Comparison of ENCODE assay signal across 30 mouse cellular contexts in genomic region chr19:16484671-16485070, GRCm38 (mm10). TPM values are rescaled to one million over a fixed set of nuclear protein-coding genes. Genes with fewer than 3 reads are reported as not detected.
DNase-seq lines count a peak whose midpoint lies in the region; ATAC-seq and TF ChIP-seq lines count a peak whose summit lies in the region.
"Had no signal": no experiment of that assay in that cellular context is flagged by ENCODE, and none has a peak within 500 bp of the region (broad histone marks: within the 10 kb centered on the region; RNA-seq: fewer than 3 reads in every experiment).

No protein-coding gene starts in this region.

- H3K36me3 ChIP-seq in intestine, embryonic 15.5 days = no peaks in the 10 kb centered on the region
- H3K36me3 ChIP-seq in intestine, postnatal 0 days (ENCODE audit: control insufficient read depth, insufficient read depth) = no peaks in the 10 kb centered on the region
- H3K36me3 ChIP-seq in stomach, postnatal 0 days (ENCODE audit: control insufficient read depth, insufficient read depth, low read length) = no peaks in the 10 kb centered on the region
- H3K36me3 ChIP-seq in hindbrain, postnatal 0 days (ENCODE audit: insufficient read depth, low read length) = no peaks in the 10 kb centered on the region
- H3K36me3 ChIP-seq: embryonic facial prominence, embryonic 12.5 days; hindbrain, embryonic 10.5 days; hindbrain, embryonic 15.5 days; liver, embryonic 12.5 days; midbrain, embryonic 15.5 days; neural tube, embryonic 15.5 days had no signal

- H3K4me1 ChIP-seq in intestine, embryonic 15.5 days (replicated peaks) = no peaks in the 10 kb centered on the region
- H3K4me1 ChIP-seq in intestine, postnatal 0 days (replicated peaks; ENCODE audit: control insufficient read depth, insufficient read depth, low read length) = no peaks in the 10 kb centered on the region
- H3K4me1 ChIP-seq in stomach, postnatal 0 days (replicated peaks; ENCODE audit: control insufficient read depth, insufficient read depth) = no peaks in the 10 kb centered on the region
- no peaks in the 10 kb centered on the region for H3K4me1 ChIP-seq in hindbrain, postnatal 0 days (ENCODE audit: insufficient read depth, low read length)
- H3K4me1 ChIP-seq: embryonic facial prominence, embryonic 12.5 days; hindbrain, embryonic 10.5 days; hindbrain, embryonic 15.5 days; midbrain, embryonic 15.5 days; neural tube, embryonic 15.5 days had no signal

- no peak overlapping the region for H3K9ac ChIP-seq in intestine, embryonic 15.5 days
- no peak overlapping the region for H3K9ac ChIP-seq in intestine, postnatal 0 days (ENCODE audit: low read depth, low read length)
- no peak overlapping the region for H3K9ac ChIP-seq in stomach, postnatal 0 days (ENCODE audit: low read length)
- no peak overlapping the region for H3K9ac ChIP-seq in hindbrain, postnatal 0 days (replicated peaks; ENCODE audit: low read length)
- H3K9ac ChIP-seq: embryonic facial prominence, embryonic 12.5 days; hindbrain, embryonic 15.5 days; liver, embryonic 12.5 days; liver, postnatal 0 days; midbrain, embryonic 15.5 days; neural tube, embryonic 15.5 days had no signal

- no peak overlapping the region for H3K4me2 ChIP-seq in intestine, embryonic 15.5 days (replicated peaks)
- no peak overlapping the region for H3K4me2 ChIP-seq in intestine, postnatal 0 days (replicated peaks; ENCODE audit: low read depth)
- H3K4me2 ChIP-seq in stomach, postnatal 0 days (replicated peaks; ENCODE audit: low read depth) = no peak overlapping the region; the same call in 1 of the 2 replicates
- no peak overlapping the region for H3K4me2 ChIP-seq in hindbrain, postnatal 0 days (ENCODE audit: low read depth, low read length)
- H3K4me2 ChIP-seq: embryonic facial prominence, embryonic 12.5 days; hindbrain, embryonic 15.5 days; liver, embryonic 12.5 days; midbrain, embryonic 15.5 days; neural tube, embryonic 15.5 days had no signal

- H3K4me3 ChIP-seq in intestine, embryonic 15.5 days (replicated peaks) = no peak overlapping the region
- no peak overlapping the region for H3K4me3 ChIP-seq in intestine, postnatal 0 days (ENCODE audit: low read depth, low read length)
- H3K4me3 ChIP-seq in stomach, postnatal 0 days (ENCODE audit: low read depth, low read length) = no peak overlapping the region
- H3K4me3 ChIP-seq in hindbrain, postnatal 0 days (ENCODE audit: low read length) = no peak overlapping the region
- H3K4me3 ChIP-seq: embryonic facial prominence, embryonic 12.5 days; hindbrain, embryonic 10.5 days; hindbrain, embryonic 15.5 days; liver, embryonic 12.5 days; midbrain, embryonic 15.5 days; neural tube, embryonic 15.5 days had no signal

- no peaks in the 10 kb centered on the region for H3K9me3 ChIP-seq in intestine, embryonic 15.5 days
- H3K9me3 ChIP-seq in intestine, postnatal 0 days (ENCODE audit: control insufficient read depth) = no peaks in the 10 kb centered on the region
- H3K9me3 ChIP-seq in stomach, postnatal 0 days (ENCODE audit: control insufficient read depth, low read length) = no peaks in the 10 kb centered on the region
- H3K9me3 ChIP-seq in hindbrain, postnatal 0 days (ENCODE audit: low read length) = no peaks in the 10 kb centered on the region
- H3K9me3 ChIP-seq: embryonic facial prominence, embryonic 12.5 days; hindbrain, embryonic 10.5 days; hindbrain, embryonic 15.5 days; liver, embryonic 12.5 days; midbrain, embryonic 15.5 days; neural tube, embryonic 15.5 days had no signal

- WGBS in intestine, embryonic 15.5 days = 57% methylated on average over 5 of the region's 5 CpGs
- WGBS in intestine, postnatal 0 days = 54% methylated on average over 5 of the region's 5 CpGs
- 53% methylated on average over 5 of the region's 5 CpGs for WGBS in stomach, postnatal 0 days
- WGBS in hindbrain, postnatal 0 days = 68% methylated on average over 5 of the region's 5 CpGs

- no peaks in the 10 kb centered on the region for H3K27me3 ChIP-seq in intestine, embryonic 15.5 days (replicated peaks)
- no peaks in the 10 kb centered on the region for H3K27me3 ChIP-seq in intestine, postnatal 0 days (replicated peaks; ENCODE audit: control insufficient read depth, insufficient read depth, low read length)
- H3K27me3 ChIP-seq in stomach, postnatal 0 days (ENCODE audit: control insufficient read depth, insufficient read depth, low read length) = no peaks in the 10 kb centered on the region
- no peaks in the 10 kb centered on the region for H3K27me3 ChIP-seq in hindbrain, postnatal 0 days (ENCODE audit: insufficient read depth, low read length)
- H3K27me3 ChIP-seq: embryonic facial prominence, embryonic 12.5 days; hindbrain, embryonic 15.5 days; liver, embryonic 12.5 days; midbrain, embryonic 15.5 days; neural tube, embryonic 15.5 days; Patski had no signal

- no peak overlapping the region for H3K27ac ChIP-seq in intestine, embryonic 15.5 days
- H3K27ac ChIP-seq in intestine, postnatal 0 days (ENCODE audit: low read depth, low read length) = no peak overlapping the region
- H3K27ac ChIP-seq in stomach, postnatal 0 days (replicated peaks) = no peak overlapping the region
- no peak overlapping the region for H3K27ac ChIP-seq in hindbrain, postnatal 0 days
- H3K27ac ChIP-seq: embryonic facial prominence, embryonic 12.5 days; hindbrain, embryonic 10.5 days; hindbrain, embryonic 15.5 days; liver, embryonic 12.5 days; macrophage; midbrain, embryonic 15.5 days; neural tube, embryonic 15.5 days had no signal

- no peak for TF ChIP-seq EP300 in stomach, postnatal 0 days (optimal IDR thresholded peaks at IDR 0.05)

- no peak for TF ChIP-seq CTCF in intestine, postnatal 0 days (IDR thresholded peaks at IDR 0.05; ENCODE audit: low read depth)
- TF ChIP-seq CTCF in stomach, postnatal 0 days (IDR thresholded peaks at IDR 0.05; ENCODE audit: low read depth) = no peak
- no peak for TF ChIP-seq CTCF in hindbrain, postnatal 0 days (IDR thresholded peaks at IDR 0.05; ENCODE audit: low read depth)

- peak; percentile 50 for DNase-seq in NIH3T3 (ENCODE audit: low read depth)
- DNase-seq in adrenal gland, postnatal 25 days = peak; percentile 12
- DNase-seq in stomach, postnatal 0 days (ENCODE audit: low spot score) = no peak
- no peak for DNase-seq in hindbrain, postnatal 0 days (ENCODE audit: low spot score)
- DNase-seq in frontal cortex, postnatal 25 days (ENCODE audit: low spot score in 2 of 2) = no peak
- DNase-seq: B cell, adult 2 months; cerebellum, adult 11 months; cerebellum, adult 9-10 months; embryo, embryonic 11 days; heart, postnatal 14 days; kidney, adult 9 months; kidney, postnatal 25 days; left cerebral cortex, postnatal 4 days; liver, postnatal 0 days; retina, postnatal 1 day; spleen, adult 18-20 months; thymus, adult 2 months; thymus, postnatal 36 days had no signal

- peak; percentile 4; the same call in 1 of the 2 replicates for ATAC-seq in intestine, embryonic 15.5 days
- ATAC-seq in intestine, postnatal 0 days = no peak
- ATAC-seq in stomach, postnatal 0 days (ENCODE audit: low FRiP score, low TSS enrichment) = peak; percentile 30; the same call in 1 of the 2 replicates
- no peak for ATAC-seq in hindbrain, postnatal 0 days
- ATAC-seq: forebrain, embryonic 16.5 days; liver, embryonic 12.5 days; liver, postnatal 0 days; lung, postnatal 0 days; midbrain, embryonic 15.5 days; Patski had no signal

RNA-seq across cellular contexts. Expression of gene Gna14, which starts 49.1 kb away (rescaled TPM):
- polyA plus RNA-seq in intestine, embryonic 15.5 days (2015; fragmentation: Nextera tagmentation; extraction: Ambion mirVana) = 16.6 and 18.9 TPM in 2 replicates
- 2.9 and 4.8 TPM in 2 replicates for polyA plus RNA-seq in intestine, postnatal 0 days (2015; fragmentation: Nextera tagmentation; extraction: Ambion mirVana)
- total RNA-seq in adrenal gland, postnatal 25 days (2021) = 31.3 and 32.4 TPM in 2 replicates
- polyA plus RNA-seq in stomach, postnatal 0 days (2015; fragmentation: Nextera tagmentation; extraction: Ambion mirVana) = 9.0 and 11.7 TPM in 2 replicates
- 0.65 and 0.84 TPM in 2 replicates for total RNA-seq in hindbrain, postnatal 0 days (2014; rRNA removed)
- polyA plus RNA-seq in hindbrain, postnatal 0 days (2015; fragmentation: Nextera tagmentation; extraction: Ambion mirVana) = 0.82 and 0.98 TPM in 2 replicates

Comparison
In these comparisons a context has a peak if more than half of its experiments do, and no peak if none do; other contexts are left out.
1. ATAC-seq: peak in intestine, embryonic 15.5 days (single experiment) and stomach, postnatal 0 days (single experiment); none in intestine, postnatal 0 days (single experiment) and hindbrain, postnatal 0 days (single experiment).
2. DNase-seq: peak in NIH3T3 (single experiment) and adrenal gland, postnatal 25 days (single experiment); none in stomach, postnatal 0 days (single experiment), hindbrain, postnatal 0 days (single experiment) and frontal cortex, postnatal 25 days (0 of 2).